Mouse (Mus musculus) intestine, embryonic 15.5 days (tissue): ENCODE results near the gene March1. TPM values are rescaled to one million over a fixed set of nuclear protein-coding genes. Genes with fewer than 3 reads are reported as not detected.
"Not testable (repeated sequence)": the region's sequence is repeated elsewhere in the genome, so short reads cannot be mapped to it uniquely, and the experiment has no call there.

Source experiments
- ATAC-seq: fragments of 200-750 bp; cut with Nextera tagmentation; 2 replicates; pipeline ENCODE4 v1.8.0; 2017; ENCODE audit warnings: moderate TSS enrichment, moderate library complexity
- H3K27ac ChIP-seq: fragments of 300-500 bp; sonication (generic); 2 replicates; pipeline ENCODE4 v1.5.1; 2015; ENCODE audit warnings: mild to moderate bottlenecking, inconsistent platforms
- H3K27me3 ChIP-seq: fragments of 300-500 bp; sonication (generic); replicated peaks from 2 replicates; pipeline ENCODE4 v1.6.1; 2015; ENCODE audit warnings: inconsistent platforms
- H3K36me3 ChIP-seq: fragments of 300-500 bp; sonication (generic); 2 replicates; pipeline ENCODE4 v1.6.1; 2015; ENCODE audit warnings: inconsistent platforms
- H3K4me1 ChIP-seq: fragments of 300-500 bp; sonication (generic); replicated peaks from 2 replicates; pipeline ENCODE4 v1.6.1; 2015; ENCODE audit warnings: inconsistent platforms
- H3K4me2 ChIP-seq: fragments of 300-500 bp; sonication (generic); replicated peaks from 2 replicates; pipeline ENCODE4 v1.6.1; 2015; ENCODE audit warnings: mild to moderate bottlenecking, inconsistent platforms
- H3K4me3 ChIP-seq: fragments of 300-500 bp; sonication (generic); replicated peaks from 2 replicates; pipeline ENCODE4 v1.5.1; 2015; ENCODE audit warnings: inconsistent platforms
- H3K9ac ChIP-seq: fragments of 300-500 bp; sonication (generic); 2 replicates; pipeline ENCODE4 v1.6.1; 2015; ENCODE audit warnings: inconsistent platforms
- H3K9me3 ChIP-seq: fragments of 300-500 bp; sonication (generic); 2 replicates; pipeline ENCODE4 v1.6.1; 2016; ENCODE audit warnings: inconsistent platforms
- WGBS: fragments of 180-500 bp; shearing (Covaris S2); methylation state at CpG from one replicate; pipeline ENCODE4 v1.1.7; 2015; 5-methylcytosine and 5-hydroxymethylcytosine counted together
- polyA plus RNA-seq: library from polyadenylated mRNA; unstranded; fragments of >200 nt; fragmentation: Nextera tagmentation; extraction: Ambion mirVana; gene quantifications from 2 replicates; pipeline ENCODE4 v1.2.1, GENCODE M21; 2015

The March1 gene
- polyA plus RNA-seq, 1 experiment from 2014 or later, result 0.84 TPM

DNA sequence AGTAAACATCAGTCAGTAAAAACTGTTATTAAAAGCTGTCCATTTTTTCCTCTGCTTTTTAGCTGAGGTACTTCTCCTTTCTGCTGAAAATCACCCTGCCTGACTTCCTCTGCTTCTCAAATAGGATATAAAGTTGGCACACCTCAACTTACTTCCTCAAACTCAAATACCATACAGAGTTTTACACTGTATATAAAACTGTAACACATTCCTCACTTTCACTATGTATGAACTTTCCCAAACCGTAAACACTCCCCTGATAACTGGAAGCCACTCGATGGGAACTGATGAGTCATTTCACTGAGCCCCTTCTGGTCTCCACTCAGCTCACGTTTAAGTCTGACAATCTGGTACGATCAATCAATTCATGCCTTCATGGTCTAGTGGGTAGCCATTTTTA, 788.1 kb downstream of the March1 start:
- H3K36me3 ChIP-seq, H3K9me3 ChIP-seq, H3K4me1 ChIP-seq, H3K27me3 ChIP-seq, ATAC-seq, H3K4me2 ChIP-seq, H3K4me3 ChIP-seq, H3K27ac ChIP-seq, H3K9ac ChIP-seq: not testable (repeated sequence)
- 62% methylated on average over 4 of the region's 4 CpGs for WGBS

DNA sequence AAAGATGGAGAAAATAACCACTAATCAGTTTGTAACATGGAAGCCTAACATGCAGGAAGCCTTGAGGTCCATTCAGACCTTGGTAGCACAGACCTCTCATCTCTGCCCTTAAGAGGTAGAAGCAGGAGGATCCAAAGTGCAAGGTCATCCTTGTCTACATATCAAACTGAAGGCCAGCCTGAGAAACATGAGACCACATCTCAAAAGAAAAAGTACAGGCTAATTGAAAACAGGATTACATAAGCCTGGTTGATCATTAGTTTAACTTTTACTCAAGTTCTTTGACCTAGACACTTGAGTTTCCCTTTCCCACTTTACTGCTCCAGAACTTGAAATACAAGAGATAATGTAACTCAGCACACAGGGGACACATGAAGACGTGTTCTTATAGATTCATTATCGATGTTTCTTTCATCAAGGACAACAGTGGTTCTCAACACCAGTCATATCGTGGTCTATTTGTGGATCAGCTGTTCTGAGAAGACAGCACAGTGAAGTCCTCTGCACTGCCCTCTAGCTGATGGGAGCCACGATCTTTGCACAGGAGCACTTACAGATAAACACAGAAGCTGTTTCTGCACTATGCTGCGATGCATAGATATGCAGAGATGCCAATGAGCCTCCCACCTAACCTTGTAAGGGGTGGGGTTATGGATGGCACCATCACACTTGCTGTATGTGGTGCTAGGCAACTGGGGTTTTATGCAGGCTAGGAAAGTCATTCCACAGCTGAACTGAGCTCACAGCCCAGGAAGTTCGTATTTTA, 789.1 kb downstream of the March1 start:
- no peak for ATAC-seq
- WGBS, result 78% methylated on average over 6 of the region's 6 CpGs
- no peaks in the 10 kb centered on the region for H3K27me3 ChIP-seq

DNA sequence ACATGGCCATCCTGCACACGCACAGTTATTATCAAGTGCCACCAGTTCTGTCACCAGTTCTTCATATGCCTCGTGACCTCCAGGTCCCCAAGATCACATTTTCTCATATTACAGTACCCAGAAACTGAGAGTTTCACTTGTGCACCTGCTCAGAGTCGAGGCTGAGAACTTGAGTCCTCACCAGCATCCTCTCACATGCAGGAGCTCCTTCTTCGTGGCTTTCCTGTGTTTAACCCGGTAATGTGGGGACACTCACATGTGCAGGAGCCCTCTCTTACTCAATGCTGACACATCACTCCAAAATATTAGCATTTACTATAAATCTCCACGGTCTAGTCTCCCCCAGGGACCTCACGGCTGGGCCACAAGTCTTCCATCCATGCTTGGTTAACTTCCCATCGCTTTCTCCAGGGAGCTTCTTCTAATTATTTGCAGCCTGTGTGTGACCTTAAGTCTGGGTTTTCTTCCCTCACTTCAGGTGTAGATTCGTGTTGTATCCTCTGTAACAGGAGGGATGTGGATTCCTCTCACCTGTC, 792.4 kb downstream of the March1 start:
- no peak overlapping the region for H3K4me3 ChIP-seq
- no peak overlapping the region for H3K9ac ChIP-seq
- no peaks in the 10 kb centered on the region for H3K36me3 ChIP-seq
- H3K4me2 ChIP-seq, result no peak overlapping the region
- H3K27me3 ChIP-seq, result no peaks in the 10 kb centered on the region
- no peaks in the 10 kb centered on the region for H3K9me3 ChIP-seq
- H3K27ac ChIP-seq, result no peak overlapping the region
- H3K4me1 ChIP-seq, result no peaks in the 10 kb centered on the region
- WGBS, result 81% methylated on average over 9 of the region's 9 CpGs
- no peak for ATAC-seq

More for the DNA sequence above, 789.1 kb downstream of the March1 start:
- Histone ChIP-seq H3K4me1 (no peaks in the 10 kb centered on the region), H3K4me2 (no peak overlapping the region), H3K9ac (no peak overlapping the region), H3K9me3 (no peaks in the 10 kb centered on the region), H3K4me3 (no peak overlapping the region), H3K36me3 (no peaks in the 10 kb centered on the region), H3K27ac (no peak overlapping the region)

DNA sequence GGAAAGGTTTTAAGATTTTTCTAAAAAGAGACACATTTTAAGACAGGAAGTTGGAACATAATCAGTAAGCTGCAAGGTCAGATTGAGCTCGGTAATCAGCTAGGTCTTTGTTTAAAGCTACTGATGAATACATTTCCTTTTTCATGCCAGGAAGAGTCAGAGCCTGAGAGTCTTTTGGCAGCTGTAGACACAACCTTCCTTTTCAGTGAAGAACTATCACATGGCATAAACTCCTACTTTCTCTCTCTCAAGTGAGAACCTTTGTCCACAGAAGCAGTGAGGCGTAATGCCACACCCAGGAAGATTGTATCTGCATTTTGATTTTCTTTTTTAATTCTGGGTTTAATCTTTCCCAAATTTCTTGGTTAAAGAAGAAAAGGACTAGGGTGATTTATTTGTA, 795.4 kb downstream of the March1 start:
- Histone ChIP-seq H3K27ac (no peak overlapping the region), H3K9me3 (no peaks in the 10 kb centered on the region), H3K4me2 (no peak overlapping the region), H3K27me3 (no peaks in the 10 kb centered on the region), H3K36me3 (no peaks in the 10 kb centered on the region), H3K4me1 (no peaks in the 10 kb centered on the region), H3K4me3 (no peak overlapping the region), H3K9ac (no peak overlapping the region)
- no peak for ATAC-seq
- 51% methylated on average over 2 of the region's 2 CpGs for WGBS

DNA sequence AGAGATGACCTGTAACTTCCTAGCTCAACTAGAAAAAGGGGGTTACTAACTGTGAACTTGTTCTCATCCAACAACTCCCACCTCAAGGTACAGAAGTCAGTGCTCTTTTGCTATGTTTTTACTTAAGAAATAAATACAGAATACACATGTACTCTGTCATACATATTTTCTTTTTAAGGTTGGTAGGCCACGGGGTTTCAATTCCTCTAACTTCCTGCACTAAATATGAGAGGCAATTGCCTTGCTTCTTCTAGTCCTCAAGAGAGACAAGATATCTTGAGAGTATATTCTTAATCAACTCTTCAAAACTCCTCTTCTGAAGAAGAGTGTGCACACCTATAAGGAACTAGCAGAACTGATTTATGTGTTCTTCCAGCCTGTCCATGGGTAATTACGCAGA, 797.5 kb downstream of the March1 start:
- ATAC-seq, result no peak
- Histone ChIP-seq H3K27ac (no peak overlapping the region), H3K9ac (no peak overlapping the region), H3K4me2 (no peak overlapping the region), H3K27me3 (no peaks in the 10 kb centered on the region), H3K4me1 (no peaks in the 10 kb centered on the region), H3K9me3 (no peaks in the 10 kb centered on the region), H3K4me3 (no peak overlapping the region), H3K36me3 (no peaks in the 10 kb centered on the region)
- 84% methylated on average over 2 of the region's 2 CpGs for WGBS

DNA sequence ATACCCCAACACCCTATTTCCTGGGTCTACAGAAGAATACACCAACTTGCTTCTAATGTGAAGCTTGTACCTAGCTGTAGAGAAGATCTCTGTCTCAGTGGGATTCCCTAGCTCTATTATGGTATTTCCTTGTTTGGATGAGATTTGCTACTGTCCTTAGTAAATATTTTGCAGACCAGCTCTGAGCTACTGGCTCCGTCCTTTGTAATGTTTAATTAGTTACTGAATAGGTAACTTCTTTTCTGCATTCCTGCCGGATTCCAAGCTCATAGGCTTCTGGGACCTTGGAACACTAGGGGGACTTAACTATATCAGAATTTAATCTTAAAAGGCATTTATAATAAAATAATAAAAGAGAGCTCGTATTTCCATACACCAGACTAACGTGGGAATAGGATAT, 799.9 kb downstream of the March1 start:
- WGBS, result 84% methylated on average over 4 of the region's 4 CpGs
- H3K36me3 ChIP-seq, H3K4me2 ChIP-seq, H3K9me3 ChIP-seq, H3K27ac ChIP-seq, H3K27me3 ChIP-seq, H3K4me1 ChIP-seq, H3K4me3 ChIP-seq, H3K9ac ChIP-seq, ATAC-seq: not testable (repeated sequence)

DNA sequence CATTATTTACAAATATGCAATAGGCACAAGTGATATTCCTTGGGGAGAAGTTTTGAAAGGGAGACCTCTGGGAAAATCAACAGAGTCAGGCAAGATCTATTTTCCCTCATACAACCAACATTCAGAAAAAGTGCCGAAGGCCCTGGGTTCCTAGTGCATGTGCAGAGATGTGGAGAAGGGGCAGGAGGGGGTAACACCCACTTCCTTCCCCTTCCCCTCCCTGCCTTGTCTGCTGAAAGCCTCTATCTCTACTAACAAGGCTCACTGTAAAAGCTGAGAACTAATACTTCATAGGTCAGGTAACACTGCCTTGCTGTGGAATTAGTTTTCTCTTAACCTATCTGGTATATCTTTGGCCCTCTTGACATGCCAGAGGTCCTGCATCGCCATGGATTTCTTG, 812.9 kb downstream of the March1 start:
- ATAC-seq, result no peak

DNA sequence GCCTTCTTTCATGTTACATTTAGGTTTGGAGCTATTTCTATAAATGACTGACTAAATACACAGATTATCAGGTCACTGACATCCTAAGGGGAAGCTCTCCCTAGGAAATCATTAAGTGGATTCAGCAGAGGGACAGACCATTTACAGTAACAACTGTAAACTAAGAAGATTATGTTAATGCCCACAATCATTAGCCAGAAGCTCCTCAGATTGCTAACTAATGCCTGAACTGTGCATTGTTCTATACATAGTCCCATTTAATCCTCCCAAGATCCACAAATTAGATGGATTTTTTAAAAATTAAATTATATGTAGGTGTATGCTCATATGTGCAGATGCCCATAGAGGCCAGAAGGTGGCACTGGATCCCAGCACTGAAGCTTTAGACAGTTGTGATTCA, 815.9 kb downstream of the March1 start:
- Histone ChIP-seq H3K4me3 (no peak overlapping the region), H3K27me3 (no peaks in the 10 kb centered on the region), H3K4me2 (no peak overlapping the region), H3K27ac (no peak overlapping the region), H3K9me3 (no peaks in the 10 kb centered on the region), H3K9ac (no peak overlapping the region), H3K36me3 (no peaks in the 10 kb centered on the region), H3K4me1 (no peaks in the 10 kb centered on the region)
- no peak for ATAC-seq

More for the DNA sequence above, 812.9 kb downstream of the March1 start:
- no peaks in the 10 kb centered on the region for H3K27me3 ChIP-seq
- WGBS, result 72% methylated on average over 2 of the region's 2 CpGs
- no peak overlapping the region for H3K27ac ChIP-seq
- H3K36me3 ChIP-seq, result no peaks in the 10 kb centered on the region
- no peak overlapping the region for H3K4me3 ChIP-seq
- no peaks in the 10 kb centered on the region for H3K4me1 ChIP-seq
- H3K9me3 ChIP-seq, result no peaks in the 10 kb centered on the region
- H3K4me2 ChIP-seq, result no peak overlapping the region
- H3K9ac ChIP-seq, result no peak overlapping the region

DNA sequence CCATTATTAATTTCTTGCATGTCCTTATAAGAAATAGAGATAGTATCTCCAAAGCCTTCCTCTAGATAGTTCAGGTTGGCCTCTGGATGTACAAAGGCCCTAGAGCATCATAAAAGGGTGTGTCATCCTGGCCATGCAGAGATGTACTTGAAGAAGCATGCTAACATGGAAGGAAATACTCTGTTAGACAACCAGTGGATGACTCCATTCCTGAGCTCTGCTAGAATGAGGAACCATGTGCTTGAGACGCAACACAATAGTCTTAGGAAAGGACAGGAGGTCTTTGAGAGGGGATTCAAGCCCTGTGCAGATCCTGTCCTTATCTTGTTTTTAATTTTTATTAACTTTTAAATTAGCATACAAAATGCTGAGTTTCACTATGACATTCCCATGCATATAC, 819.1 kb downstream of the March1 start:
- H3K27me3 ChIP-seq, result no peaks in the 10 kb centered on the region
- H3K4me2 ChIP-seq, result no peak overlapping the region
- H3K27ac ChIP-seq, result no peak overlapping the region
- whole genome bisulfite sequencing, result 94% methylated on average over 1 of the region's 1 CpGs
- H3K9ac ChIP-seq, result no peak overlapping the region
- H3K4me1 ChIP-seq, result no peaks in the 10 kb centered on the region
- H3K9me3 ChIP-seq, result no peaks in the 10 kb centered on the region
- no peak overlapping the region for H3K4me3 ChIP-seq
- H3K36me3 ChIP-seq, result no peaks in the 10 kb centered on the region
- ATAC-seq, result no peak

DNA sequence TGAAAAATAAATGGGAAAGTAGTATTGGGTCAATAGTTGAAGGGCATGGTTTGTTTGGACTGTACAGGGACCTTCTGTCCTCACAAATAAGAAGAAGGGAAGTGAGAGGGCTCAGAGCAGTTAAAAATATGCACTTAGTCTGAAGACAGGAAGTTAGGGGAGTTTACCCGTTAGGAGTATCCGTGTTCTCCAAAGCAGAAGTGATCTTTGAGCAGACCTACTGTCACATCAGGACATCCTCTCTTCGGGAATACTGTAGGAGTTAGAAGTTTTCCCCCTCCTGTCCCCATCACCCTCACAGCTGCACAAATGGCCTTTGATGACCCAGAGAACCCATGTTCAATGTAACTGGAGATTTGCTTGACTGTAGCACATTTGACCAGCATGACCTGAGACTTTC, 820.2 kb downstream of the March1 start:
- H3K36me3 ChIP-seq, result no peaks in the 10 kb centered on the region
- no peaks in the 10 kb centered on the region for H3K4me1 ChIP-seq
- H3K4me3 ChIP-seq, result no peak overlapping the region
- H3K27ac ChIP-seq, result no peak overlapping the region
- WGBS, result 42% methylated on average over 3 of the region's 3 CpGs
- H3K9ac ChIP-seq, result no peak overlapping the region
- no peak overlapping the region for H3K4me2 ChIP-seq
- no peaks in the 10 kb centered on the region for H3K27me3 ChIP-seq
- H3K9me3 ChIP-seq, result no peaks in the 10 kb centered on the region
- no peak for ATAC-seq

DNA sequence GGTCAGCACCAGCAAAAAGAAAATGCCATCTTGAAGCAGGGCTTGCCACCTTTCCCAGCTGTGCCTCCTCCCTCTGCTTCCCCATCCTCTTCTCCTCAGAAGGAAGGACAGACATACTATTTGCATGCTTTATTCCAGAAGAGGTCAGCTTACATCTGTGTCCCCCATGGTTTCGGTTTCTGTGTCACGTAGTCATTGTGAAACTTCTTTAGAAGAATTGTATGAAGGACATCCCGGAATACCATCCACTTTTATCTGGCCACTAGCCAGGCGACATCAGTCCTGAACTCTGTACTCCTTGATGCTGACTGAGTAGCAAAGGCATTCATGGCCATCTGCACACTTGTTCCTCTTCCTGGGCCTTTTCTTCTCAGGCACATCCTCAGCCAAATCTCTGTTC, 820.8 kb downstream of the March1 start:
- H3K27ac ChIP-seq, result no peak overlapping the region
- H3K36me3 ChIP-seq, result no peaks in the 10 kb centered on the region
- 79% methylated on average over 4 of the region's 4 CpGs for WGBS
- no peak overlapping the region for H3K4me3 ChIP-seq
- H3K9ac ChIP-seq, result no peak overlapping the region
- H3K4me1 ChIP-seq, result no peaks in the 10 kb centered on the region
- H3K4me2 ChIP-seq, result no peak overlapping the region
- H3K27me3 ChIP-seq, result no peaks in the 10 kb centered on the region
- ATAC-seq, result no peak
- H3K9me3 ChIP-seq, result no peaks in the 10 kb centered on the region

DNA sequence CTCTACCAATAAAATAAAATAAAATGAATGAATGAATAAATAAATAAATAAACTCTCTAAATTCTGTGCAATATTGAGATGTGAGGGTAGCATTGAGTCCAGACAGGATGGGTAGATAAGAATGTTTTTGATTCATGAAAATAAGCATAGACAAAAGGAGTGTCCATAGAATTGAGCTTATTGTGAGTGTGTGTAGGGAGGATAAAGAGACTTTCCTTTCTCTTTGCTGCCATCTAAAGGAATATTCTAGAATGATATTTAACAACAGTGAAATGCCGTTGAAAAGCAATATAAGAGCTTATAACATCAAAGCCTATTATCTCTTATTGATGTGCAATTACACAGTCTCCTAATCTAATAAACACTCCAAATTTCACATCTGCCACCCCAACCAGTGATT, 823.4 kb downstream of the March1 start:
- Histone ChIP-seq H3K27ac (no peak overlapping the region), H3K4me2 (no peak overlapping the region), H3K4me1 (no peaks in the 10 kb centered on the region), H3K4me3 (no peak overlapping the region), H3K9ac (no peak overlapping the region), H3K36me3 (no peaks in the 10 kb centered on the region), H3K9me3 (no peaks in the 10 kb centered on the region), H3K27me3 (no peaks in the 10 kb centered on the region)
- no peak for ATAC-seq
- 8% methylated on average over 1 of the region's 1 CpGs for WGBS

DNA sequence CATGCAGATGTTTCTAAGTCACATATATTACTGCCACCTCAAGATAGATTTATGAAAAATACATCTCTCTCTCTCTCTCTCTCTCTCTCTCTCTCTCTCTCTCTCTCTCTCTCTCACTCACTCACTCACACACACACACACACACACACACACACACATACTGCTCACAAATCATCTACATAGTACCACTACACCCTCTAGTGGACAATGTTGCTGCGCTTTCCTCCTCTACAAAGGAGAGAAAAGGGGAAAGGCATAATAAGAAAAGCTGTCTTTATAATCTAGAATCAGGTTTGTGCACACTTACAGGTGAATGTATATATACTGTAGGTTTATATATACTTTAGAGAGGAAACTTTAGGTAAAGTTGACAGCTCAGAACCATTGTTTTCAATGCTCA, 825.1 kb downstream of the March1 start:
- H3K4me3 ChIP-seq, result no peak overlapping the region
- no peak overlapping the region for H3K9ac ChIP-seq
- 27% methylated on average over 1 of the region's 1 CpGs for WGBS
- no peaks in the 10 kb centered on the region for H3K9me3 ChIP-seq
- H3K4me2 ChIP-seq, result no peak overlapping the region
- H3K4me1 ChIP-seq, result no peaks in the 10 kb centered on the region
- H3K36me3 ChIP-seq, result no peaks in the 10 kb centered on the region
- H3K27me3 ChIP-seq, result no peaks in the 10 kb centered on the region
- no peak overlapping the region for H3K27ac ChIP-seq
- ATAC-seq, result no peak
